ENCODE assay signal across 25 mouse cellular contexts in genomic region chr3:153219391-153219790, GRCm38 (mm10).
DNase-seq lines count a peak whose midpoint lies in the region; ATAC-seq lines count a peak whose summit lies in the region.
"Had no signal": no experiment of that assay in that cellular context is flagged by ENCODE, and none has a peak within 500 bp of the region (broad histone marks: within the 10 kb centered on the region; RNA-seq: fewer than 3 reads in every experiment).

No protein-coding gene starts in this region.

- H3K4me2 ChIP-seq in midbrain, embryonic 11.5 days, result no peak overlapping the region
- H3K4me2 ChIP-seq in midbrain, embryonic 13.5 days (replicated peaks), result no peak overlapping the region
- H3K4me2 ChIP-seq in forebrain, embryonic 16.5 days (ENCODE audit: low read length), result no peak overlapping the region
- H3K4me2 ChIP-seq: embryonic facial prominence, embryonic 12.5 days; forebrain, embryonic 13.5 days; forebrain, embryonic 15.5 days had no signal

- no peaks in the 10 kb centered on the region for H3K36me3 ChIP-seq in midbrain, embryonic 11.5 days (ENCODE audit: control insufficient read depth, insufficient read depth, low read length)
- H3K36me3 ChIP-seq in midbrain, embryonic 13.5 days, result no peaks in the 10 kb centered on the region
- no peaks in the 10 kb centered on the region for H3K36me3 ChIP-seq in forebrain, embryonic 16.5 days (ENCODE audit: control insufficient read depth, insufficient read depth)
- H3K36me3 ChIP-seq: embryonic facial prominence, embryonic 12.5 days; forebrain, embryonic 15.5 days had no signal

- no peaks in the 10 kb centered on the region for H3K9me3 ChIP-seq in midbrain, embryonic 11.5 days (ENCODE audit: control insufficient read depth, low read length)
- no peaks in the 10 kb centered on the region for H3K9me3 ChIP-seq in midbrain, embryonic 13.5 days
- peaks cover 4% of the 10 kb centered on the region; the same call in 1 of the 2 replicates for H3K9me3 ChIP-seq in forebrain, embryonic 16.5 days (ENCODE audit: control insufficient read depth, low read length)
- H3K9me3 ChIP-seq: embryonic facial prominence, embryonic 12.5 days; forebrain, embryonic 13.5 days; forebrain, embryonic 15.5 days; G1E had no signal

- H3K27me3 ChIP-seq in midbrain, embryonic 11.5 days (ENCODE audit: control insufficient read depth, insufficient read depth, low read length), result no peaks in the 10 kb centered on the region
- no peaks in the 10 kb centered on the region for H3K27me3 ChIP-seq in midbrain, embryonic 13.5 days
- H3K27me3 ChIP-seq in forebrain, embryonic 16.5 days (replicated peaks; ENCODE audit: control insufficient read depth, insufficient read depth, low read length), result no peaks in the 10 kb centered on the region
- H3K27me3 ChIP-seq: CH12.LX; embryonic facial prominence, embryonic 12.5 days; forebrain, embryonic 13.5 days; forebrain, embryonic 15.5 days; Patski had no signal

- DNase-seq in heart, adult 11 months, result peak; percentile 50
- DNase-seq in heart, postnatal 14 days, result no peak
- DNase-seq in midbrain, embryonic 11.5 days (ENCODE audit: low spot score, missing footprints), result peak; percentile 26
- DNase-seq in retina, embryonic 14.5 days (ENCODE audit: low spot score), result no peak
- DNase-seq: adrenal gland, adult 8-10 months; adrenal gland, postnatal 14 days; adrenal gland, postnatal 36 days; B cell, adult 2 months; cerebellum, adult 11-12 months; cerebellum, adult 2 months; cerebellum, adult 9-10 months; cerebellum, postnatal 14 days; cerebellum, postnatal 36 days had no signal

- WGBS in midbrain, embryonic 11.5 days, result 96% methylated on average over 2 of the region's 2 CpGs
- 97% methylated on average over 2 of the region's 2 CpGs for WGBS in midbrain, embryonic 13.5 days
- 94% methylated on average over 2 of the region's 2 CpGs for WGBS in forebrain, embryonic 16.5 days

- H3K4me1 ChIP-seq in midbrain, embryonic 11.5 days (ENCODE audit: control insufficient read depth, insufficient read depth, low read length), result no peaks in the 10 kb centered on the region
- H3K4me1 ChIP-seq in midbrain, embryonic 13.5 days (replicated peaks), result no peaks in the 10 kb centered on the region
- H3K4me1 ChIP-seq in forebrain, embryonic 16.5 days (replicated peaks; ENCODE audit: control insufficient read depth, insufficient read depth, low read length), result no peaks in the 10 kb centered on the region
- H3K4me1 ChIP-seq: embryonic facial prominence, embryonic 10.5 days; embryonic facial prominence, embryonic 12.5 days; forebrain, embryonic 13.5 days; forebrain, embryonic 15.5 days had no signal

- H3K4me3 ChIP-seq in midbrain, embryonic 11.5 days (ENCODE audit: low read depth, low read length), result no peak overlapping the region
- no peak overlapping the region for H3K4me3 ChIP-seq in midbrain, embryonic 13.5 days (replicated peaks)
- no peak overlapping the region for H3K4me3 ChIP-seq in forebrain, embryonic 16.5 days (replicated peaks; ENCODE audit: low read length)
- H3K4me3 ChIP-seq: embryonic facial prominence, embryonic 10.5 days; embryonic facial prominence, embryonic 12.5 days; forebrain, embryonic 13.5 days; forebrain, embryonic 15.5 days had no signal

- no peak overlapping the region for H3K27ac ChIP-seq in midbrain, embryonic 11.5 days (ENCODE audit: low read depth, low read length)
- no peak overlapping the region for H3K27ac ChIP-seq in midbrain, embryonic 13.5 days
- H3K27ac ChIP-seq in forebrain, embryonic 16.5 days (ENCODE audit: low read length), result no peak overlapping the region
- H3K27ac ChIP-seq: embryonic facial prominence, embryonic 10.5 days; embryonic facial prominence, embryonic 12.5 days; forebrain, embryonic 13.5 days; forebrain, embryonic 15.5 days had no signal

- ATAC-seq in midbrain, embryonic 11.5 days (ENCODE audit: low FRiP score), result no peak
- ATAC-seq in midbrain, embryonic 13.5 days, result no peak
- peak; percentile 66 for ATAC-seq in megakaryocyte, adult 5-6 weeks (ENCODE audit: poor library complexity, severe bottlenecking)
- no peak for ATAC-seq in forebrain, embryonic 16.5 days
- ATAC-seq: activated CD4-positive, CD25-positive, alpha-beta regulatory T cell, adult 4 months; CD4-positive, CD25-positive, alpha-beta regulatory T cell, adult 4 months; forebrain, embryonic 13.5 days; forebrain, embryonic 15.5 days; Patski had no signal

- intact Hi-C loops in heart, postnatal 14 days (cut with DNase I), result no loop called here

- no peak overlapping the region for H3K9ac ChIP-seq in midbrain, embryonic 11.5 days (ENCODE audit: low read length)
- no peak overlapping the region for H3K9ac ChIP-seq in midbrain, embryonic 13.5 days (replicated peaks)
- no peak overlapping the region for H3K9ac ChIP-seq in forebrain, embryonic 16.5 days (replicated peaks; ENCODE audit: low read depth, low read length)
- H3K9ac ChIP-seq: embryonic facial prominence, embryonic 12.5 days; forebrain, embryonic 13.5 days; forebrain, embryonic 15.5 days had no signal

Comparison
In these comparisons a context has a peak if more than half of its experiments do, and no peak if none do; other contexts are left out.
1. DNase-seq: peak in heart, adult 11 months (single experiment) and midbrain, embryonic 11.5 days (single experiment); none in heart, postnatal 14 days (0 of 2) and retina, embryonic 14.5 days (single experiment).